Mouse (Mus musculus) adrenal gland, postnatal 0 days (tissue): ENCODE data around the gene Iars. TPM values are rescaled to one million over a fixed set of nuclear protein-coding genes. Genes with fewer than 3 reads are reported as not detected.

ENCODE experiments used
- polyA plus RNA-seq: library from polyadenylated mRNA; unstranded; fragments of >200 nt; fragmentation: Nextera tagmentation; extraction: Ambion mirVana; gene quantifications from 2 replicates; pipeline ENCODE4 v1.2.1, GENCODE M21; 2015

The Iars gene
- polyA plus RNA-seq, result 15.8 and 20.6 TPM in 2 replicates

GRCm38 (mm10) chr13:49681351-49682232 lies at the start of gene Iars:
TSS of gene Iars (plus strand) at chr13:49682100.

GRCm38 (mm10) chr13:49652481-49653179 lies 29.3 kb upstream of the Iars start, which contains the start of the genes Cenpp and Nol8:
TSS of gene Cenpp (minus strand) at chr13:49652785.
TSS of gene Nol8 (plus strand) at chr13:49653078.

Other genes starting within 250 kb of the Iars start
- gene Tes3-ps, start 188.8 kb upstream of the Iars start, polyA plus RNA-seq, result 0.69 and 0.99 TPM in 2 replicates
- 3.1 and 5.0 TPM in 2 replicates for gene Ecm2, start 177.3 kb upstream of the Iars start, polyA plus RNA-seq
- 64.4 and 97.2 TPM in 2 replicates for gene Aspn, start 137.7 kb upstream of the Iars start, polyA plus RNA-seq
- 4.7 and 15.6 TPM in 2 replicates for gene Omd, start 99.6 kb upstream of the Iars start, polyA plus RNA-seq
- 148 and 377 TPM in 2 replicates for gene Ogn, start 74.1 kb upstream of the Iars start, polyA plus RNA-seq
- gene Cenpp, start 29.3 kb upstream of the Iars start, polyA plus RNA-seq, result 23.1 and 26.1 TPM in 2 replicates
- 10.2 and 14.8 TPM in 2 replicates for gene Nol8, start 29.0 kb upstream of the Iars start, polyA plus RNA-seq
- not detected in 2 replicates for gene Gm30302, start 116.9 kb downstream of the Iars start, polyA plus RNA-seq